Mouse (Mus musculus): ENCODE measurements around the gene Gja4. TPM values are rescaled to one million over a fixed set of nuclear protein-coding genes. Genes with fewer than 3 reads are reported as not detected.

Gene Gja4
- polyA plus RNA-seq, 1 experiment, result not detected

DNA sequence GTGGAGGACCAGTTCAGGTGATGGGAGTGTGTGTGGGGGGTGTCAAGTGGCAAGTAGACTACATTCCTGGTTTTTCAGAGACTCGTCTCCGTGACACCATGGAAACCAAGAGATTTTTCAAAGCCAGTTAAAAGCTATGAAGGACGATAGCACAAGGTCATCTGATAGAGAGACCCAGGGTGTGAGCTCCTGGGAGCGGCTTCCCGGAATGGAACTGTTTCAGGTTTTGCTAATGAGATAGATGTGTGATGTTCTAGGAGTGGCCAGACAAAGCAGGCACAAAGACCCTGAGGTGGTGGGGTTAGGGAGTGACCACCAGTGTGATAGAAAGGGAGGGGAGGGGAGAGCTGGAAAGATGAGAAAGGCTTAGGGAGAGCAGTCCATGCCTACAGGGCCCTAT lies 31.2 kb upstream of the Gja4 start:
- WGBS, result 91% methylated on average over 5 of the region's 5 CpGs
- Histone ChIP-seq H3K4me3 (ENCODE audit: insufficient read depth, low read depth, low read length) (no peak overlapping the region), H3K27ac (ENCODE audit: insufficient read depth, low read depth, low read length) (no peak overlapping the region), H3K4me1 (ENCODE audit: control insufficient read depth, insufficient read depth, low read length) (no peaks in the 10 kb centered on the region)
- TF ChIP-seq POLR2A (IDR thresholded peaks at IDR 0.05; ENCODE audit: insufficient read depth, low read depth, low read length), result no peak
- no peak for TF ChIP-seq CTCF (IDR thresholded peaks at IDR 0.05; ENCODE audit: insufficient read depth, low read depth, low read length)

DNA sequence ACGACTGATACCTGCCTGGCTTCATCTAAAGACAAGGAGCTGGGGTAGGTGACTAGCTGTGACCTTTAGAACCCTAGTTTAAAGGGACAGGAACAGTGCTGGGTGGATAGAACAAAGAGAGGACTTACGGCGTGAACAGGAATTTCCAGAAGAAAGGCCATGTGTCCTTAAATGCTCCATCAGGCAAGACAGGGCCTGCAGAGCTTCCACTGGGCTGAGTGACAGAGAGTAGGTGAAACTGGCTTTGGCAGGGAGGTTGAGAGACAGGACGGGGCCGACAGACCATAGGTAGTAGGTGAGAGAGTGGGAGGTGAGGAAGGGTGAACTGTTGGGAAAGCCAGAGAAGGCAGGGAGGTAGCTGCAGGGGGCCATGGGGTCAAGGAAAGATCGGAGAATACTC lies 27.5 kb upstream of the Gja4 start:
- Histone ChIP-seq H3K27ac (ENCODE audit: insufficient read depth, low read depth, low read length) (no peak overlapping the region), H3K4me3 (ENCODE audit: insufficient read depth, low read depth, low read length) (no peak overlapping the region), H3K4me1 (ENCODE audit: control insufficient read depth, insufficient read depth, low read length) (no peaks in the 10 kb centered on the region)
- TF ChIP-seq POLR2A (IDR thresholded peaks at IDR 0.05; ENCODE audit: insufficient read depth, low read depth, low read length) (no peak), CTCF (IDR thresholded peaks at IDR 0.05; ENCODE audit: insufficient read depth, low read depth, low read length) (no peak)
- WGBS, result 73% methylated on average over 6 of the region's 6 CpGs

DNA sequence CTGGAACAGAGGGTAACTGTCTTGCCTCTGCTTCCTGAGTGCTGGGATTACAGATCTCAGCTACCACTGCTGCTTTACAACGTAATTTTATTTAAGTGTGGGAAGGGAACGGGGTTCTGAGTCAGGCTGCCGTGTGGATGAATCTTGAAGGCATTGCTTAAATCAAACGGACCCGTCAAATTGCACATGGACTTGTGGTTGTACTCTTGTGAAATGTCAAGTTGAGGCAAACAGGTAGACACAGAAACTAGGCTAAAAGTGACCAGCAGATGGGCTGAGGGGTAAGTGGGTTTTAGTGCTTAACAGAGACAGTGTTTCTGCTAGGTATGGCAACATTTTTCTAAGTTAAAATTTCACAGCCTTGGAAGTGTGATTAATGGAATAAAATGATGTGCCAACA lies 23.8 kb upstream of the Gja4 start:
- H3K4me1 ChIP-seq (ENCODE audit: control insufficient read depth, insufficient read depth, low read length), result 0 out of 2 replicates have a peak, but pooled peaks cover 2% of the 10 kb centered on the region
- no peak for TF ChIP-seq POLR2A (IDR thresholded peaks at IDR 0.05; ENCODE audit: insufficient read depth, low read depth, low read length)
- TF ChIP-seq CTCF (IDR thresholded peaks at IDR 0.05; ENCODE audit: insufficient read depth, low read depth, low read length), result no peak
- H3K4me3 ChIP-seq (ENCODE audit: insufficient read depth, low read depth, low read length), result no peak overlapping the region
- 79% methylated on average over 5 of the region's 5 CpGs for WGBS
- no peak overlapping the region for H3K27ac ChIP-seq (ENCODE audit: insufficient read depth, low read depth, low read length)

DNA sequence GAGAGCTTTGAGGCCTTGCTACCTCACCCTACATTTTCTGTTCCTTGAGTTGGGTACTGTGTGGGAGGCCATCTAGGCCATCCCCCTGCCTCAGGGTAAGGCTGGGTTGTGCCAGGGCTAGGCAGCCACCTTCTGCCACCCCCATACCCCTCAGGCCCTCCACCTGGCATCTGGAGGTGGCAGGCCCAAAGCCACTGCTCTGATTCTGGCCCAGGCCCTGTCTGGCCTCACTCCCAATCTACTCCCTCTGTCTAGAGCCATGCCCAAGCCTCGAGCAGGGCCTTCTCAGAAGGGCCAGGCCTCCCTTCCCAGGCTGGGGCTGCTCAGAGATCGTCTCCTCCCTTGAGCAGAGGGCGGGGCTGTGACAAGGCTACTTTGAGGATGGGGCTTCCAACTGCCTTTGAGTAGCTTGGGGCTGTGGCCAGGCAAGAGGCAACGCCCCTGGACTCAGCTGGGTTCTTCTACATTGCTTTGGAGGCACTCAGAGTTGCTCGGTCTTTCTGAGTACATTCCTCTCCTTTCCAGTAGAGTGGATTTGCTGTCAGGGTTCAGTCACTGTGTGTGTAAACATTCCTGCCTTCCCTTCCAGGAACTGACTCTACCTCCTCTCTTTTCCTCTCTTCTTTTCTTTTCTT lies 21.1 kb upstream of the Gja4 start:
- Histone ChIP-seq H3K27ac (ENCODE audit: insufficient read depth, low read depth, low read length) (no peak overlapping the region), H3K4me1 (ENCODE audit: control insufficient read depth, insufficient read depth, low read length) (peaks cover 18% of the 10 kb centered on the region), H3K4me3 (ENCODE audit: insufficient read depth, low read depth, low read length) (no peak overlapping the region)
- no peak for TF ChIP-seq CTCF (IDR thresholded peaks at IDR 0.05; ENCODE audit: insufficient read depth, low read depth, low read length)
- 71% methylated on average over 5 of the region's 5 CpGs for WGBS

DNA sequence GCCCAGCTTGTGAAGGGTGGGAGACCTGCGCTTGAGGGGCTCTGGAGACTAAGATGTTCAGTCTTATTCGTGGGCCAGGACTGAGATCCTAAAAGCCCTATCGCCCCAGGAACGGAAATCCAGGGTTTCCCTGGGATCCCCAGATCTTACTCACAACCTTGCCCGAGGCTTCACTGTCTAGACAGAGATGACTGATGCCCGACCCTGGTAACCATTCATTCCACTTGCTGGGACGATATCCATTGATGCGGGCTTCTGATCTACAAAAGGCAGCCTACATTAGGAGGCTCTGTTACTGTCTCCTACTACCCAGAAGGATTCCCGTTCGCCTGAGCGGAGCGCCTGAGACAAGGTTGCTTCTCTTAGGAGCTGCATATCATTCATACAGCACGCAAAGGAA lies 17.3 kb upstream of the Gja4 start:
- peaks cover 21% of the 10 kb centered on the region for H3K4me1 ChIP-seq (ENCODE audit: control insufficient read depth, insufficient read depth, low read length)
- TF ChIP-seq POLR2A (IDR thresholded peaks at IDR 0.05; ENCODE audit: insufficient read depth, low read depth, low read length) (no peak), CTCF (IDR thresholded peaks at IDR 0.05; ENCODE audit: insufficient read depth, low read depth, low read length) (no peak)
- H3K27ac ChIP-seq (ENCODE audit: insufficient read depth, low read depth, low read length), result no peak overlapping the region
- WGBS, result 34% methylated on average over 13 of the region's 13 CpGs
- no peak overlapping the region for H3K4me3 ChIP-seq (ENCODE audit: insufficient read depth, low read depth, low read length)

DNA sequence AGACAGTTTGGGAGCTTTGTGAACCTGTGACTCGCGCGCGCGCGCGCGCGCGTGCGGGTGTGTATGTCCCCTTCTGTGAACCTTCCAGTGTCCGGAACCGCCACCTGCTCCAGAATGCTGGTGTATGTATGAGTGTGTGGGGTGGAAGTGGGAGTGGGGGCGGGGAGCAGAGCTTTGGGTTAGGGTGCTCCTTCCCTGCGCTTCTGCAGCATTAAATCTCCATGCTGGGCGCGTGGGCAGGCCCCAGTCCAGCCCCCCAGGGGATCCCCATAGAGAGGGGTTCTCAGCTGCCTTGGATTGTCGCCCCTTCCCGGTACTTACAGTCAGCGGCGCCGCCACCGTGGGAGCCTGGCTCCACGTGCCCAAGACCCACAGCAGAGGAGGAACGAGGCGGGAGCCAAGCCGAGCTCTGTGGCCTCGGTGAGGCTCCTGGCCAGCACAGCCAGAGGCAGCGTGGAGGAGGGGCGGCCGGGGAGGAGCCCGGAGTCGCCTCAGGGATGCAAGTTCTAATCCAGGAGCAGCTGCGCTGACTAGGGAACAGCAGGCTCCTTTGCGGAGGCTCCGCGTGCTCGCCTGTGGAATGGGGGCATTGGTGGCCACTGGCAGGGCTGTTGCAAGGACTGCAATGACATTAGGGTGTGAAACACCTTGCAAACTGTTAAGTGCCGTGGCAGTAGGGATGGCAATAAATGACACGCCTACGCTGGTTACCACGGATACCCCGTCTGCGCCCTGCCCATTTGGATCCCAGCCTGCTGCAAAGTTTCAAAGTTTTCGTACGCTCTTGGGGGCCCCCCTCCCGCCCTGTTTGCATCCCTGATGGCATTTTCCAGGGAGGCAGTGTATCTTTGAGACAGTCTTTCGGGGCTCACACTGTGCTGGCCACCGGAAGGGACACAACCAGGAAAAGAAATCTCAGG lies 16.6 kb upstream of the Gja4 start, which contains the start of gene Gjb3:
Gene Gjb3, minus strand, starts transcription at position 664 of the 920 bp plus-strand sequence.
- Histone ChIP-seq H3K27ac (ENCODE audit: insufficient read depth, low read depth, low read length) (no peak within 1 kb of the TSS), H3K4me1 (ENCODE audit: control insufficient read depth, insufficient read depth, low read length) (peaks cover 21% of the 10 kb centered on the region), H3K4me3 (ENCODE audit: insufficient read depth, low read depth, low read length) (0 out of 2 replicates have a peak within 1 kb of the TSS, but pooled peaks have one; percentile 0)
- TF ChIP-seq POLR2A (IDR thresholded peaks at IDR 0.05; ENCODE audit: insufficient read depth, low read depth, low read length) (no peak), CTCF (IDR thresholded peaks at IDR 0.05; ENCODE audit: insufficient read depth, low read depth, low read length) (no peak)
- 3% methylated on average over 49 of the region's 49 CpGs for WGBS

DNA sequence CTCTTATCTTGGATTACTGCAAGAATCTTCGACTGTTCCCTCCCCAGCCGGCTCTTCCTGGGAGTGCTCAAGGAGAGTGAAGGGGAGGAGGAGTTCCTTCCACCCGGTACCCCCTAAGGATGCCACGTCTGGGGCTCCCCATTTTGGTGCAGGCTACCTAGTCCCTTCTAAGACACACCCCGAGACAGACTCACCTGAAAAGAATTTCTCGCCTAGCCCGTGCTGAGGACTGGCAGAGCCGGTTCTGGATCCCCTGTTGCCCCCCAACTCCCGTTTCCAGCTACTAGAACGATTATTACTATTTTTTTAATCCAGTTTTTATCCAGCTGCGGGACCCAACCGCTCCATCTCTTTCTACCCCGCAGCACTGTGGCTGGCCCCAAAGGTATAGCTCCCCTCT lies 15.9 kb upstream of the Gja4 start:
- peaks cover 26% of the 10 kb centered on the region for H3K4me1 ChIP-seq (ENCODE audit: control insufficient read depth, insufficient read depth, low read length)
- no peak overlapping the region for H3K27ac ChIP-seq (ENCODE audit: insufficient read depth, low read depth, low read length)
- TF ChIP-seq POLR2A (IDR thresholded peaks at IDR 0.05; ENCODE audit: insufficient read depth, low read depth, low read length) (no peak), CTCF (IDR thresholded peaks at IDR 0.05; ENCODE audit: insufficient read depth, low read depth, low read length) (no peak)

DNA sequence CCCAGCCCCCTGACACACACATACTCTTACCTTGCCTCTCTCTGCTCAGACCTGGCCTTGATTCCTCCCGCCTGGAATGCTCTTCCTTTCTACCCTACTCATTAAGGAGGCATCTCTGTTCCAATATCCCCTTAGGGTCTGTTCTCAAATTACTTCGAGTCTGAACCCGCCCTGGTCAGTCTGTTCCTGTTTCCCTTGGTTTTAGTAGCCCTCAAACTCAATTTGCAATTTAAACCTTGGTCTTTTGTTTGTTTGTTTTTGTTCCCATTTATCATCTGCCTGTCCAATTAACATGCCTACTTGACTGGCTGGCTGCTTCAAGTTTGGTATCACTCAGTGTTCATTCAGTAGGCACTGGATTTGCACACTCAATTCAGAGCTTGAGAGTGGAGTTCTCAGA lies 15.2 kb upstream of the Gja4 start:
- no peak overlapping the region for H3K4me3 ChIP-seq (ENCODE audit: insufficient read depth, low read depth, low read length)
- peaks cover 26% of the 10 kb centered on the region for H3K4me1 ChIP-seq (ENCODE audit: control insufficient read depth, insufficient read depth, low read length)
- WGBS, result 74% methylated on average over 3 of the region's 3 CpGs
- TF ChIP-seq POLR2A (IDR thresholded peaks at IDR 0.05; ENCODE audit: insufficient read depth, low read depth, low read length) (no peak), CTCF (IDR thresholded peaks at IDR 0.05; ENCODE audit: insufficient read depth, low read depth, low read length) (no peak)
- no peak overlapping the region for H3K27ac ChIP-seq (ENCODE audit: insufficient read depth, low read depth, low read length)

More for the DNA sequence above, 15.9 kb upstream of the Gja4 start:
- no peak overlapping the region for H3K4me3 ChIP-seq (ENCODE audit: insufficient read depth, low read depth, low read length)
- WGBS, result 11% methylated on average over 13 of the region's 13 CpGs

DNA sequence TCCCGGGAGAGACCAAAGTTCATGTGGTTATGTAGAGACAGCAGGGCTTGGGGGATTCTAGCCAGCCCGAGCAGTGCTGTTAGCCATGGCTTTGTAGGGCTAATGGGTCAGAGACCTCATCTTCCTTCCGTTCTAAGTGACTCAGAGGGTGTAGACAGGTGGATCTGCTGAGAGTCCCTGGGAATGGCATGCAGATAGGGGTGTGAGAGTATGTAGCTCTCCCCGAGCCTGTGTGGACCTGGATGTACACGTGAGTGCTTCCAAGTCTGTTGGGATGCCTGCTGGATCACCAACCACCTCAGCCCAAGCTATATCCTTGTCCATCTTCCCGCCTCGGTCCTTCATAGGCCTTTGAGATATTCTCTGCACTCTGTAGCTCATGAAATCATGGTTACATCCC lies 14.5 kb upstream of the Gja4 start:
- no peak overlapping the region for H3K4me3 ChIP-seq (ENCODE audit: insufficient read depth, low read depth, low read length)
- TF ChIP-seq POLR2A (IDR thresholded peaks at IDR 0.05; ENCODE audit: insufficient read depth, low read depth, low read length) (no peak), CTCF (IDR thresholded peaks at IDR 0.05; ENCODE audit: insufficient read depth, low read depth, low read length) (no peak)
- peaks cover 26% of the 10 kb centered on the region for H3K4me1 ChIP-seq (ENCODE audit: control insufficient read depth, insufficient read depth, low read length)
- H3K27ac ChIP-seq (ENCODE audit: insufficient read depth, low read depth, low read length), result no peak overlapping the region
- WGBS, result 86% methylated on average over 7 of the region's 7 CpGs

All from olfactory bulb, adult 2 months (tissue).